Mouse (Mus musculus): ENCODE measurements around the gene Cd83. TPM values are rescaled to one million over a fixed set of nuclear protein-coding genes. Genes with fewer than 3 reads are reported as not detected.

Gene Cd83
- total RNA-seq, 2 experiments from 2014 or later: 7.5 to 8.3 TPM

DNA sequence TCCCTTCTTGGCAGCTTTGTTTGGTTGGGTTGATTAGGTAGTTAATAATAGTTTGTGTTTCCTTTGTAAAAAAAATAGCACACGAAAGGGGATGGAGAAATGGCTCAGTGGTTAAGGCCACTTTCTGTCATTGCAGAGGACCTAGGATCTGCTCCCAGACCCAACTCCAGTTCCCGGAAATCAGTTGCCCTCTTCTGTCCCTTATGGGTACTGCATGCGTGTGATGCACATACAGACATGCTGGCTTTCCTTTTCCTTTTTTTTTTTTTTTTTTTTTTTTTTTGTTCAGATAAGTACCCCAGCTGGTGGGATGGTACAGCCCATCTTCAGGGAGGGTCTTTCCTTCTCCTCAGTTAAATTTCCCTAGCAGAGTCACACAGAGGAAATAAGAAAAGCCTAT is 20.1 kb downstream of the Cd83 start:
- TF ChIP-seq CTCF (conservative IDR thresholded peaks at IDR 0.05): peak; percentile 64
- H3K4me3 ChIP-seq: no peak overlapping the region
- DNase-seq (ENCODE audit: low spot score in 2 of 2): no peak
- no peak overlapping the region for H3K27ac ChIP-seq

DNA sequence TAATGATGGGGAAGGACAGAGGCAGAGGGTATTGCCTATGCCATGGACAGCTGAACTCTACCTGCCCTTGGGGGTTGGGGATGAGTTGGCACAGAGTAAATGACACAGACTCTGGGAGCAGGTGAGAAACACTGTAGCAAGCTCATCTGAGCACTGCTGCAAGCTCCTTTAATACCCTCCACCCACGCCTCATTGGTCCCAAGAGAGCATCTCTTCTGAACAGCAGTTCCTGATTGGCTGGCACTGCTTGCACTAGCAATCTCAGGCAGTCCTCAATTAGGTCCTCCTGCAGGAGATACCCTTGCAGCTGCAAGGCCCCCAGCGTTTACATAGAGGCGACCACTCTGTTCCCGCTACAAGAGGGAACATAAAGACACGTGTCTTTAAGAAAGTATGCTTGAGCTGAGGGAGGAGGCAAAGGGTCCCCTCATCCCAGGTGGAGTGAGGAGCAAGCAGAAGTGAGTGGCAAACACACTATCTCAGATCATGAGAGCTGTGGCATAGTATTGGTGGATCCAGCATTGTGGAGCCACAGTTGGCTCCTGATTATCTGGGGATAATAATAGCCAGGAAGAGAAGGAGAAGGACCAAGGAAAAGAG is 20.7 kb downstream of the Cd83 start:
- DNase-seq (ENCODE audit: low spot score in 2 of 2): no peak
- Histone ChIP-seq H3K4me3 (no peak overlapping the region), H3K27ac (no peak overlapping the region)
- no peak for TF ChIP-seq CTCF (conservative IDR thresholded peaks at IDR 0.05)

- no peak for TF ChIP-seq CTCF (conservative IDR thresholded peaks at IDR 0.05)
- H3K27ac ChIP-seq: no peak overlapping the region
- H3K4me3 ChIP-seq: no peak overlapping the region
- DNase-seq (ENCODE audit: low spot score in 2 of 2): no peak
Observed at GRCm38 (mm10) chr13:43806371-43807271, 22.0 kb downstream of the Cd83 start.

GRCm38 (mm10) chr13:43807272-43807675 is 22.7 kb downstream of the Cd83 start:
- H3K4me3 ChIP-seq: no peak overlapping the region
- H3K27ac ChIP-seq: no peak overlapping the region
- no peak for DNase-seq (ENCODE audit: low spot score in 2 of 2)
- TF ChIP-seq CTCF (conservative IDR thresholded peaks at IDR 0.05): no peak

DNA sequence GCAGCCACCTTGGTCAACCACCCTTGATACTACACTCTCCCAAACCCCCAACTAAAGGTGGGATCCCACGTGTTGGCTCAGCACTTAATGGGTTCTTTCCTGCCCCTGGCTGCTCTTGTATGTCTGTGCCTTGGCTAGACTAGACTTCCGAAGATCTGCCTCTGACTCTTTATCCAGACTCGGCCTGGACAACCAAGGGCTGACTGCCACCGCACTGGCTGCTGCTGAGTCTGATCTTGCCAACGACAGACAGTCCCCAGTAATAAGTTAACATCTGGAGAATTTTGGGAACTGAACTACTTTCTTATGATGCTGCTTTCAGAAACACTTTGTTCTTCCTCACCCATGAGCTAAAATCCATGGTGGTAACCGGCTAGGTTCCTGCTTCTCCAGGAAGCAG is 26.0 kb downstream of the Cd83 start:
- no peak for TF ChIP-seq CTCF (conservative IDR thresholded peaks at IDR 0.05)
- no peak for DNase-seq (ENCODE audit: low spot score in 2 of 2)
- Histone ChIP-seq H3K27ac (no peak overlapping the region), H3K4me3 (no peak overlapping the region)

- no peak for DNase-seq (ENCODE audit: low spot score in 2 of 2)
- no peak overlapping the region for H3K27ac ChIP-seq
- TF ChIP-seq CTCF (conservative IDR thresholded peaks at IDR 0.05): no peak
- no peak overlapping the region for H3K4me3 ChIP-seq
Observed at GRCm38 (mm10) chr13:43811835-43812234, 27.3 kb downstream of the Cd83 start.

GRCm38 (mm10) chr13:43813431-43813830 is 28.9 kb downstream of the Cd83 start:
- H3K27ac ChIP-seq: no peak overlapping the region
- DNase-seq (ENCODE audit: low spot score in 2 of 2): no peak
- H3K4me3 ChIP-seq: no peak overlapping the region
- no peak for TF ChIP-seq CTCF (conservative IDR thresholded peaks at IDR 0.05)

- Histone ChIP-seq H3K27ac (no peak overlapping the region), H3K4me3 (no peak overlapping the region)
- no peak for DNase-seq (ENCODE audit: low spot score in 2 of 2)
- TF ChIP-seq CTCF (conservative IDR thresholded peaks at IDR 0.05): no peak
Observed at GRCm38 (mm10) chr13:43817461-43817860, 32.9 kb downstream of the Cd83 start.

DNA sequence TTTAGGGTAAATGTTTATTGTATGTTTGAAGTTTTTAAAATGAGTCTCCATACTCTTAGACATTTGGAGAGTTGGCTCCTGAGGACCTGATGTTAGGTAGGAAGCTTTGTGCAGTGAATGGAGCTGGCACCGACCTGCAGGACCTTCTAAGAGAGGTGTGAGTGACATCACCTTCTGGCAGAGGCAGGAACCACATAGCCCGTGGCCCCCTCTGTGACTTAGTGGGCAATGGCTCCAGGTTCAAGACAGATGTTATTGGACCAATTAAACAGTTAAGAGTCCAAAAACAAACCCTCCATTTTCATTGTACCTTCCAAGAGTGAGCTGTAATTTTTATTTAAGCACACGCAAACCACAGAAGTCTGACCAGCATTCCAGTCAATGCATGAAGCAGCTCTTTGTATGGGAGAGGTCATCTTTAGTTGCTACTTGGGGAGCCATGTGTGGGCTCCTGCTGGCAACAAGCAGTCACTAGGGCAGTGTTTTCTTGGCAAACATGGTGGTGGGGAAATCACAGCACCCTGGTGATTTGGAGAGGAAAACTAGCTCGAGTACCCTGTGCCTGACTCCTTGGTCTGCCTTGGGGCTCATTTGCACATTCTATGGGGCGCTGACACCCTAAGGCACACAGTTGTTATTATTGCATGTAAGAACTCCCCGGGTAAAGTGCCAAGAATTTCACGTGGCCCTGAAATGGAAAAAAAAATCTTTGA is 33.9 kb downstream of the Cd83 start:
- no peak overlapping the region for H3K4me3 ChIP-seq
- no peak overlapping the region for H3K27ac ChIP-seq
- DNase-seq (ENCODE audit: low spot score in 2 of 2): no peak
- TF ChIP-seq CTCF (conservative IDR thresholded peaks at IDR 0.05): no peak

- H3K27ac ChIP-seq: no peak overlapping the region
- no peak overlapping the region for H3K4me3 ChIP-seq
- DNase-seq (ENCODE audit: low spot score in 2 of 2): no peak
- no peak for TF ChIP-seq CTCF (conservative IDR thresholded peaks at IDR 0.05)
Observed at GRCm38 (mm10) chr13:43819020-43819310, 34.4 kb downstream of the Cd83 start.

GRCm38 (mm10) chr13:43820071-43820470 is 35.5 kb downstream of the Cd83 start:
- TF ChIP-seq CTCF (conservative IDR thresholded peaks at IDR 0.05): no peak
- Histone ChIP-seq H3K27ac (no peak overlapping the region), H3K4me3 (no peak overlapping the region)
- DNase-seq (ENCODE audit: low spot score in 2 of 2): no peak

DNA sequence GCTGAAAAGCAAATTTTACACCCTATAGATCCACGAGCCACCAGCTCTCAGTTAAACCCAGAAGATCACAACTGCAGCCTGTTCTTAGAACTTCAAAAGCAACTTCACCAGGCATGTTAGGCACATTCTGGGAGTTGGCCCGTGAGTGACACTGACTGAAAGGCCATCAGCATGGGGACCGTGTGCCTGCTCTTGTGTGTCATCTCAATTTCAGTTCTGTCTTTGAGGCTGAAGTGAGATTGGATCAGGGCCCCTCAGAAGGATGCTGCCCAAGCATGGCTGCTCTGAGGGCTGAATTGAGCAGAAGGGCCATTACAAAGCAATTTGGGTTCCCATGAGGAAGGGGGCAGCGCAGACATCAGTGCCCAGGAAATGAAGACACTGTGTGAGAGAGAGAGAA is 37.7 kb downstream of the Cd83 start:
- no peak for DNase-seq (ENCODE audit: low spot score in 2 of 2)
- no peak overlapping the region for H3K4me3 ChIP-seq
- no peak overlapping the region for H3K27ac ChIP-seq
- TF ChIP-seq CTCF (conservative IDR thresholded peaks at IDR 0.05): no peak

- H3K27ac ChIP-seq: no peak overlapping the region
- no peak for DNase-seq (ENCODE audit: low spot score in 2 of 2)
- H3K4me3 ChIP-seq: no peak overlapping the region
- no peak for TF ChIP-seq CTCF (conservative IDR thresholded peaks at IDR 0.05)
Observed at GRCm38 (mm10) chr13:43828648-43829047, 44.1 kb downstream of the Cd83 start.
